Mouse (Mus musculus) forebrain, embryonic 15.5 days (tissue): ENCODE measurements around the gene Rab28. TPM values are rescaled to one million over a fixed set of nuclear protein-coding genes. Genes with fewer than 3 reads are reported as not detected.
"Not testable (repeated sequence)": the region's sequence is repeated elsewhere in the genome, so short reads cannot be mapped to it uniquely, and the experiment has no call there.

Experiments
- ATAC-seq: fragments of 200-750 bp; cut with Nextera tagmentation; replicated peaks from 2 replicates; pipeline ENCODE4 v1.8.0; 2017; ENCODE audit warnings: mild to moderate bottlenecking, moderate TSS enrichment, moderate library complexity
- H3K27ac ChIP-seq: fragments of 300-500 bp; sonication (generic); replicated peaks from 2 replicates; pipeline ENCODE4 v1.5.1; 2015; ENCODE audit warnings: mild to moderate bottlenecking, inconsistent platforms
- H3K27me3 ChIP-seq: fragments of 300-500 bp; sonication (generic); 2 replicates; pipeline ENCODE4 v1.6.1; 2015; ENCODE audit warnings: inconsistent platforms
- H3K36me3 ChIP-seq: fragments of 300-500 bp; sonication (generic); 2 replicates; pipeline ENCODE4 v1.6.1; 2015; ENCODE audit warnings: mild to moderate bottlenecking, inconsistent platforms
- H3K4me1 ChIP-seq: fragments of 300-500 bp; sonication (generic); 2 replicates; pipeline ENCODE4 v1.6.1; 2015; ENCODE audit warnings: inconsistent platforms
- H3K4me2 ChIP-seq: fragments of 300-500 bp; sonication (generic); replicated peaks from 2 replicates; pipeline ENCODE4 v1.6.1; 2015; ENCODE audit warnings: mild to moderate bottlenecking, inconsistent platforms
- H3K4me3 ChIP-seq: fragments of 300-500 bp; sonication (generic); 2 replicates; pipeline ENCODE4 v1.5.1; 2015; ENCODE audit warnings: mild to moderate bottlenecking, inconsistent platforms
- H3K9ac ChIP-seq: fragments of 300-500 bp; sonication (generic); replicated peaks from 2 replicates; pipeline ENCODE4 v1.6.1; 2015; ENCODE audit warnings: mild to moderate bottlenecking, inconsistent platforms
- H3K9me3 ChIP-seq: fragments of 300-500 bp; sonication (generic); 2 replicates; pipeline ENCODE4 v1.6.1; 2016; ENCODE audit warnings: inconsistent platforms
- WGBS: fragments of 180-500 bp; shearing (Covaris S2); methylation state at CpG from one replicate; pipeline ENCODE4 v1.1.7; 2015; ENCODE audit warnings: mixed read lengths; 5-methylcytosine and 5-hydroxymethylcytosine counted together
- polyA plus RNA-seq: library from polyadenylated mRNA; unstranded; fragments of >200 nt; fragmentation: Nextera tagmentation; extraction: Ambion mirVana; gene quantifications from 2 replicates; pipeline ENCODE4 v1.2.1, GENCODE M21; 2015

Rab28 gene
- polyA plus RNA-seq, 1 experiment from 2014 or later, result 79.8 TPM

DNA sequence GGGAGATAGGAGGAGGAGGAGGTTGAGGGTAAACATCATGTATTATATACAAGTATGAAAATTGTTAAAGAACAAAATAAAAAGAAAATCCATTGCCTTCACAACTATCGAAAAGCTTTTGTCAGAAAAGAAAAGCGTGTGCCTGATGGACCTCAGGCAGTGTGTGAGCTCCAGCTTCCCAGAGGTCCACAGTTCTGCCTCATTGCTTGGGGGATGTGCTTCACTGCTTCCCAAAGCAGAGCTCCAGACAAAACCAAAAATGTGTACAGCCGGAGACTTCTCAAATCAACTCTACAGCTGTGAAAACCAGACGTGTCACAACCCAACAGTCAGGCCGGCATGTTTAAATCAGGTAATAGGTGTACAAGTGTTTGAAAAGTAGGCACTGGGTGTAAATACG, 17.6 kb upstream of the Rab28 start:
- H3K4me2 ChIP-seq, result no peak overlapping the region
- WGBS, result 71% methylated on average over 6 of the region's 6 CpGs
- no peaks in the 10 kb centered on the region for H3K27me3 ChIP-seq
- no peak overlapping the region for H3K4me3 ChIP-seq
- H3K36me3 ChIP-seq, result no peaks in the 10 kb centered on the region
- H3K9ac ChIP-seq, result no peak overlapping the region
- H3K4me1 ChIP-seq, result no peaks in the 10 kb centered on the region
- H3K27ac ChIP-seq, result no peak overlapping the region
- no peak for ATAC-seq
- no peaks in the 10 kb centered on the region for H3K9me3 ChIP-seq

DNA sequence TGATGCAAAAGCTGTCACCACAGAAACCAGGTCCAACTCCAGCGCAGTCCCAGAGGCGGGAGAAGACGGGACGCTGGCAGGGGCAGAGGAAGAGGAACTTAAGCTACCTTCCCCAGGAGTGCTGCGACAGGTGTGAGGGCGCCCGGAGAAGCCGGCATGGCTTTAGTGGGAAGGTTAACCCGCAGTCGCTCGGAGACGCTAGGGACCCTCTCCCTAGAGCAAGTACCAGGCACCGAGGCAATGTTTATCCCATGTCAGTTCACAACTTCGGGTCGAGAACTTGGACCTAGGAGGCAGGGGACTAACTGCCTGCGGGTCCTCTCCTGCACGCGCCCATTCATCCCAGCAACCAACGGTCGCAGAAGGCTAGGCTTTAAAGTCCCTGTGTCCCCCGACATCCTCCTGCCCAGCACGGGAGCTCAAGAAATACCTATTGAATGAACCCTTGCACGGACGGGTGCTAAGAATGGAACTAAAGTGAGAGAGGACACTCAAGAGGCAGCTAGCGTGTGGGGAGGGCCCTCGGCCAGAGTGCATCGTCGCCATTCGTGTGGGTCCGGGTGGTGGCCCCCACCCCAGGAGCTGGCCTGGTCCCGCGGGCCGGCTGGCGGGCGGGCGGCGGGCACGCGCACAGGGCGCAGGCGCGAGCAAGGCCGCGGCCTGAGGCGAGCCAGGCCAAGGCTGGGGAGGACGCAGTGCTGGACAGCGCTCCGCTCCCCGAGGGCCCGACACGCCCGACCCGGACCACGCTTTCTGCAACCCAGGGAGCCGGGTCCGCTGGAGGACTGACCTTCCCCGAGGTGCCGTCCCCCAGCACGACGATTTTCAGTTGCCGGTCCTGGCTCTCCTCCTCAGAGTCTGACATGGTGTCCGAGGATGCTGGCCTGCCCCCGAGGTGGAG, 592 bp downstream of the Rab28 start:
- H3K9me3 ChIP-seq, result no peaks in the 10 kb centered on the region
- peaks cover 24% of the 10 kb centered on the region for H3K4me1 ChIP-seq
- peak overlapping the region; percentile 82 for H3K27ac ChIP-seq
- H3K4me3 ChIP-seq, result peak overlapping the region; percentile 87
- ATAC-seq, result peak; percentile 82
- under 1% methylated on average over 61 of the region's 63 CpGs for WGBS
- peak overlapping the region; percentile 77 for H3K4me2 ChIP-seq
- no peaks in the 10 kb centered on the region for H3K36me3 ChIP-seq
- peak overlapping the region; percentile 94 for H3K9ac ChIP-seq
- H3K27me3 ChIP-seq, result no peaks in the 10 kb centered on the region

DNA sequence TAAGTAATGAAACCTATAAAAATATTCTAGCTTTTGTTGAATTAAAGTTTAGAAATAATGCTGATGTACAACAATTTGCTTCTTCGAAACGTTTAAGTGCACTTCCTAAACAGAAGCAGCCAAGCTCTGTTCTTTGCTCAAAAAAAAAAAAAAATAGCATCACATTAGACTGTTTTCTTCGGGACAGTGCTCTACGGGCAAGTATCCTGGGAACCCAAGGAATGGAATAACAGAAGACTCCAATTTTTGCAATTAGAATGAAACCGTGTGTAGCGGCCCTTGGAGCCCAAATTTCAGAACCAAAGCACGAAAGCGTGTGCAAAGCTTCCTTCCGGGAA, 1.2 kb downstream of the Rab28 start:
- no peaks in the 10 kb centered on the region for H3K27me3 ChIP-seq
- peaks cover 24% of the 10 kb centered on the region for H3K4me1 ChIP-seq
- ATAC-seq, result no peak
- H3K9me3 ChIP-seq, result no peaks in the 10 kb centered on the region
- no peaks in the 10 kb centered on the region for H3K36me3 ChIP-seq
- H3K9ac ChIP-seq, result peak overlapping the region; percentile 94
- WGBS, result 4% methylated on average over 9 of the region's 9 CpGs
- H3K4me2 ChIP-seq, result peak overlapping the region; percentile 77
- peak overlapping the region; percentile 87 for H3K4me3 ChIP-seq
- no peak overlapping the region for H3K27ac ChIP-seq

DNA sequence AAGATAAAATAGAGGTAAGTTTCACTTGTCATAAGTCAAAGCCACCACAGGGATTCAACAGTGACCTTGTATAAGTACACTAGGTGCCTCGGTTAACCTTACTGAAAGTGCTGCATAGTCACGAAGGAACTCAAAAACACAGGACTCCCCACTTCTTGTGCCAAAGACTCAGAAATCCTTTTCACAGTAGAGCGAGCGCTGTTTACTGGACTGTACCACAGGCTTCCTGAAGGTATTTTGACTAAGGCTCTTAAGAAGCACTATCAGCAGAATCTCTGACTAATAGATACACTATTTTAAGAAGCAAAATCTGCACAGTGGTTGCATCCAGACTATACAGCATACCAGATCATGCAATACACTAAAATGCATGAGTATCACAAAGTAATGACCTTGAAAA, 6.9 kb downstream of the Rab28 start:
- not testable (repeated sequence) for H3K9ac ChIP-seq, H3K27ac ChIP-seq, H3K4me3 ChIP-seq, H3K9me3 ChIP-seq, ATAC-seq, H3K27me3 ChIP-seq, H3K36me3 ChIP-seq, H3K4me2 ChIP-seq
- 81% methylated on average over 4 of the region's 4 CpGs for WGBS
- peaks cover 16% of the 10 kb centered on the region for H3K4me1 ChIP-seq

DNA sequence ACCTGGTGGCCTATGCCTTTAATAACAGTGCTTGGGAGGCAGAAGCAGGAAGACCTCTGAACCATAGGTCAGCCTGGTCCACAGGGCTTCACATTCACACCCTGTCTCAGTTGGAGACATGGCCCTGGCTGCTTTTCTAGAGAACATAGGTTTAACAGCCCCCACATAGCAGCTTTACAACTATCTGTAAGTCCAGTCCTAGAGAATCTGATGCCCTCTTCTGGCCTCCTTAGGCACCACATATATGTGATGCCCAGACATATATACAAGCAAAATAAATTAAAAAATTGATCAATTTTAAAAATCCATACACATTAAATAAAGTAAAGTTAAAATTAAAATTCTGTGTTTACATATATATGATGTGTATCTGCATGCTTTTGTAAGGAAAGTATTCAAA, 10.0 kb downstream of the Rab28 start:
- Histone ChIP-seq H3K27me3 (no peaks in the 10 kb centered on the region), H3K9ac (no peak overlapping the region), H3K9me3 (no peaks in the 10 kb centered on the region), H3K4me1 (no peaks in the 10 kb centered on the region), H3K36me3 (no peaks in the 10 kb centered on the region), H3K4me2 (no peak overlapping the region), H3K4me3 (no peak overlapping the region), H3K27ac (no peak overlapping the region)
- ATAC-seq, result no peak

- H3K27me3 ChIP-seq, result no peaks in the 10 kb centered on the region
- H3K4me2 ChIP-seq, result no peak overlapping the region
- no peaks in the 10 kb centered on the region for H3K9me3 ChIP-seq
- no peak overlapping the region for H3K4me3 ChIP-seq
- H3K9ac ChIP-seq, result no peak overlapping the region
- no peak for ATAC-seq
- H3K27ac ChIP-seq, result no peak overlapping the region
- H3K4me1 ChIP-seq, result no peaks in the 10 kb centered on the region
- peaks cover 2% of the 10 kb centered on the region; the same call in 1 of the 2 replicates for H3K36me3 ChIP-seq
These were observed 22.9 kb downstream of the Rab28 start for GRCm38 (mm10) chr5:41685016-41685415.

DNA sequence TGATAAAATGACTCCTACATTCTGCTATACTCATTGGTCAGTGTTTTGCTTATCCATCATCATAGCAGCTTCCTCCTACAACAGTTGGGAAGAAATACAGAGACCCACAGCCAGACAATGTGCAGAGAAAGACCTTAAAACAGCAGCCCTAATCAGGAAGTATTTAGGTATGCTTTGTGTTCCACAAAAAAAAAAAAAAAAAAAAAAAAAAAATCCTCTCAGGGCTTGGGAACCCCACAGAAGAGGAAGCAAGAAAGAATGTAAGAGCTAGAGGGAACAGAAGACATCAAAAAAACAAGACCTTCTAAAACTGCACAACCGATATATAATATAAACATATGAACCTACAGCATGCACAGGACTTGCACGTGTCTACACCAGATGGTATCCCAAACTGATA, 24.0 kb downstream of the Rab28 start:
- Histone ChIP-seq H3K27me3 (no peaks in the 10 kb centered on the region), H3K9ac (no peak overlapping the region), H3K9me3 (no peaks in the 10 kb centered on the region), H3K36me3 (peaks cover 2% of the 10 kb centered on the region; the same call in 1 of the 2 replicates), H3K4me2 (no peak overlapping the region), H3K4me1 (no peaks in the 10 kb centered on the region), H3K27ac (no peak overlapping the region), H3K4me3 (no peak overlapping the region)
- no peak for ATAC-seq
- 79% methylated on average over 2 of the region's 2 CpGs for WGBS

- ATAC-seq, result no peak
- H3K4me1 ChIP-seq, result no peaks in the 10 kb centered on the region
- no peaks in the 10 kb centered on the region for H3K27me3 ChIP-seq
- H3K9me3 ChIP-seq, result no peaks in the 10 kb centered on the region
- no peak overlapping the region for H3K4me3 ChIP-seq
- no peak overlapping the region for H3K9ac ChIP-seq
- no peak overlapping the region for H3K27ac ChIP-seq
- no peak overlapping the region for H3K4me2 ChIP-seq
- no peaks in the 10 kb centered on the region for H3K36me3 ChIP-seq
- WGBS, result 86% methylated on average over 6 of the region's 6 CpGs
These were observed 41.9 kb downstream of the Rab28 start for GRCm38 (mm10) chr5:41666012-41666411.

- Histone ChIP-seq H3K27ac (no peak overlapping the region), H3K27me3 (no peaks in the 10 kb centered on the region), H3K4me2 (no peak overlapping the region), H3K9ac (no peak overlapping the region), H3K4me1 (no peaks in the 10 kb centered on the region), H3K4me3 (no peak overlapping the region), H3K36me3 (no peaks in the 10 kb centered on the region; the same call in 1 of the 2 replicates), H3K9me3 (0 out of 2 replicates have a peak, but pooled peaks cover 8% of the 10 kb centered on the region)
- 91% methylated on average over 2 of the region's 2 CpGs for WGBS
- ATAC-seq, result no peak
These were observed 71.2 kb downstream of the Rab28 start for GRCm38 (mm10) chr5:41636793-41637192.

- Histone ChIP-seq H3K4me1 (no peaks in the 10 kb centered on the region), H3K4me2 (no peak overlapping the region), H3K27ac (no peak overlapping the region), H3K4me3 (no peak overlapping the region), H3K27me3 (no peaks in the 10 kb centered on the region), H3K9me3 (no peaks in the 10 kb centered on the region), H3K36me3 (no peaks in the 10 kb centered on the region; the same call in 1 of the 2 replicates), H3K9ac (no peak overlapping the region)
- no peak for ATAC-seq
- WGBS, result 92% methylated on average over 7 of the region's 7 CpGs
These were observed 80.5 kb downstream of the Rab28 start for GRCm38 (mm10) chr5:41627224-41628144.

DNA sequence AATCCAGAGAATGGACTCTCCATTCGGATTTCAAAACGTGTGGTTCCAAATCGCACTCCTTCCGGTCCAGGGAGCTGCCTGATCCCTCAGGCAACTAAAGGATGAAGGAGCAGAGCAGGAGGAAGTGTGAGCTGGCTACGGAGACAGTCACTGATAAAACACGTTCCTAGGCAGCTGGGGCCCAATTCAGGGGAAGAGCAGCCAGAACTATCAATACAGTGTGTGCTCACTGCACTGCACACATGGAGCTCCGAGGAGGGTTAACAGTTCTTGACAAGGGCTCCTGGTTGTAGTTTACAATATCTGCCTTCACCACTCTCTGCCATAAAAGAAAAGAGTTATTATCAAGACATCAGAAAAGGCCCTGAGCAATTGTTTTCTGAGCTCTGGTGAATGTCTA, 82.4 kb downstream of the Rab28 start:
- Histone ChIP-seq H3K9me3 (no peaks in the 10 kb centered on the region), H3K27me3 (no peaks in the 10 kb centered on the region), H3K27ac (no peak overlapping the region), H3K4me1 (no peaks in the 10 kb centered on the region), H3K4me3 (no peak overlapping the region), H3K4me2 (no peak overlapping the region), H3K36me3 (no peaks in the 10 kb centered on the region), H3K9ac (no peak overlapping the region)
- ATAC-seq, result no peak
- 76% methylated on average over 7 of the region's 7 CpGs for WGBS

DNA sequence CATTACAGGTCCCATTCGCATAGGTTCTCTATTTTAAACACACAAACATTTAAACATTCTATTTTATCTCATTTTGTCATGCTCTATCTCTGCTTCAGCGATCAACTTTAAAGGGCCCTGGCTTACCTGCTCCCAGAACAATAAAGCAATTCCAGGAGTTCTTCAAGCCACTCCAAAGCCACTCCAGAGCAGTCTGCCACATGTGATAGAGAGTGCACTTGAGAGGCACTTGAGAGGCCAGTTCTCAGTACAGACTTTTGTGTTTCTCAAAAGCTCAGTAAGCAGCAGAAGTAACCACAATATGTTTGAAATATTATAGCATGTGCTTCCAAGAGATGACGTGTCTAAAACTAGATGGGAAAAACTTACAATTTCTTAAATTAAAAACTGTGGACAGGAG, 86.2 kb downstream of the Rab28 start:
- Histone ChIP-seq H3K27ac (no peak overlapping the region), H3K9ac (no peak overlapping the region), H3K4me2 (no peak overlapping the region), H3K4me1 (no peaks in the 10 kb centered on the region), H3K36me3 (no peaks in the 10 kb centered on the region), H3K27me3 (no peaks in the 10 kb centered on the region), H3K4me3 (no peak overlapping the region), H3K9me3 (no peaks in the 10 kb centered on the region)
- no peak for ATAC-seq
- 86% methylated on average over 3 of the region's 3 CpGs for WGBS
